Mouse (Mus musculus): ENCODE data around the gene Cacna1s. TPM values are rescaled to one million over a fixed set of nuclear protein-coding genes. Genes with fewer than 3 reads are reported as not detected.

Cacna1s gene
- polyA plus RNA-seq, 1 experiment from 2014 or later: 0.10 TPM

DNA sequence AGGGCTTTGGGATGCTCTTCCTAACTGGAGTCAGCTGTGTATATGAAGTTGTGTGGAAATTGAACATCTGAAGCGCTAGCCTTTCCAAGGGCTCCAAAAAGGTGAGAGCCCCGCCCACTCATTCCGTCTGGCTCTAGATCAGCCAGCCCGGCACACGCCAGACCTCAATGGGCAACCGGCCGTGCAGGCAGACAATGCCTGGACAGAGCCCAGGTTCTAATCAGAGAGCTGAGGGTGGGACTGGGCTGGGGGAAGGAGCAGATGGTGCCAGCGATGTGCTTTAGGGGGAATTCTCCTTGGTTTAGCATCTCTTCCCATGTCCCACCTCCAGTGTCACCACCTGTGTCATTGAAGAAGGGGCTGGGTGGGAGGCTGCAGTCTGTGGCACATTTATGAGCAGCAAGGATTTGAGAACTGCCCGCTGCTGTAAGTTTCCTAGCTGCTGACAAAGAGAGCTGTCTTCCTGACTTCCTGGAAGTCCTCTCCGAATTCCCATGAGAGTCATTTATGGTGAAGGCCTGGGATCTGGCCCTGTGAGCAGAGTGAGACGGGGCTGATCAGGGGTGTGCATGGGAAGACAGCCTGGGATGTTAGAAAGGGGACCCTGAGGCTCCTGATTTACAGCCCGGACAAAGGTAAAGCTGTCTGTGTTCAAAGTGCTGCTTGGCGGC lies 81.2 kb downstream of the Cacna1s start:
- H3K4me3 ChIP-seq: no peak overlapping the region

GRCm38 (mm10) chr1:136134547-136134946 lies 82.0 kb downstream of the Cacna1s start:
- no peaks in the 10 kb centered on the region for H3K36me3 ChIP-seq
- no peaks in the 10 kb centered on the region for H3K9me3 ChIP-seq
- H3K27ac ChIP-seq: no peak overlapping the region
- no peak for ATAC-seq (ENCODE audit: borderline replicate concordance, extremely low read depth, low FRiP score, low TSS enrichment)
- 59% methylated on average over 2 of the region's 2 CpGs for WGBS
- H3K4me3 ChIP-seq: no peak overlapping the region
- H3K9ac ChIP-seq: no peak overlapping the region
- no peak overlapping the region for H3K4me2 ChIP-seq
- peaks cover 11% of the 10 kb centered on the region; the same call in 1 of the 2 replicates for H3K27me3 ChIP-seq
- H3K4me1 ChIP-seq: peaks cover 96% of the 10 kb centered on the region

More for the DNA sequence above, 81.2 kb downstream of the Cacna1s start:
- no peak for ATAC-seq (ENCODE audit: borderline replicate concordance, extremely low read depth, low FRiP score, low TSS enrichment)
- WGBS: 43% methylated on average over 13 of the region's 13 CpGs
- H3K27ac ChIP-seq: no peak overlapping the region
- peaks cover 11% of the 10 kb centered on the region; the same call in 1 of the 2 replicates for H3K27me3 ChIP-seq
- peak overlapping the region; percentile 100 for H3K4me2 ChIP-seq
- no peak overlapping the region for H3K9ac ChIP-seq
- peaks cover 96% of the 10 kb centered on the region for H3K4me1 ChIP-seq
- no peaks in the 10 kb centered on the region for H3K9me3 ChIP-seq
- no peaks in the 10 kb centered on the region for H3K36me3 ChIP-seq

DNA sequence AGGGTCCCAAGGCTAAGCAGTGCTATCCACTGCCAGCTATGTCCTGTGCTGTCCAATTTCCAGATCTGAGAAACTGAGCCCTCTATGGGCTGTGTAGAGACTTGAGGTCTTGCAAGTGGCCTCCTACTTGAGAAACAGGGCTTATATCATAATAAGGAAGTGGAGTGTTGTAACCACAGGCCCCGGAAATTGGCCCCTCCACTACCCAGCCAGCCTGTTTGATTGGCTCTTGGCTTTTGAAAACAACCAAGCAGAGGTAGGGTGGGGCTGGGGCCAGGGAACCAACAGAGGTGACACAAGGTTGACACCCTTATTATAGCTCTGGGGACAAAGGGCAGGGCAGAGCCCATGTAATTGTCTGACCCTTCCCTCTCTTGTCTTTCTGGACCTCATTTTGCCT lies 82.5 kb downstream of the Cacna1s start:
- Histone ChIP-seq H3K4me2 (no peak overlapping the region), H3K4me3 (no peak overlapping the region), H3K9ac (no peak overlapping the region), H3K4me1 (peaks cover 96% of the 10 kb centered on the region), H3K27me3 (peaks cover 11% of the 10 kb centered on the region; the same call in 1 of the 2 replicates), H3K27ac (0 out of 2 replicates have a peak overlapping the region, but pooled peaks have one; percentile 8), H3K9me3 (no peaks in the 10 kb centered on the region), H3K36me3 (no peaks in the 10 kb centered on the region)
- no peak for ATAC-seq (ENCODE audit: borderline replicate concordance, extremely low read depth, low FRiP score, low TSS enrichment)
- WGBS: 22% methylated on average over 1 of the region's 1 CpGs

DNA sequence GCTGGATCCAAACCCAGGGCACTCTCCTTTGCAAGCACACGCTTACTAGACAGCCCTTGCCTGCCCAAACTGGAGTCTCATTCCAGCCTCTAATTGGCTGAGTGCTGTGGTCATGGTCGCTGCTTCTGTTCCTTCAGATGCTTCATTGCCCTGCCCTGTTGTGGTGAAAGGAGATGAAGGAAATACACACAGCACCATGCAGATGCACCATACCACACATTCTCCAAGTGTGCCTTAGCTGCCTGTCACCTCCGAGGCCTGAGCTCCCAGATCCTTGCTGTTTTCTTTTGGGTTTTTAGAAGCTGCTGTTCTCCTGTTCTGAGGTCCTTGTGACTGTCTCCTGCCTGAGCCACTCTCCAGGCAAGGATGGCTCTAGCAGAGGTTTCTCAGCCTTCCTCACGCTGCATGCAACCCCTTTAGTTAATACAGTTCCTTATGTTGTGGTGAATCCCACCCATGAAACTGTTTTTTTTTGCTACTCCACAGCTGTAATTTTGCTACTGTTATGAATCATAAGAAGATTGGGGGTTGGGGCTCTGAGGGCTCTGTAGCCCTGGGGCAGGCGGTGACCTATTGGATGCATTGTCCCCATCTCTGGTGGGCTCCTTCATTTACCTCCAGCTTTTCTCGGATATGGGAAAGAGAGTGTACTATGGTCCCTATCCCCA lies 83.4 kb downstream of the Cacna1s start:
- Histone ChIP-seq H3K9me3 (no peaks in the 10 kb centered on the region), H3K27ac (peak overlapping the region; percentile 80), H3K4me1 (peaks cover 95% of the 10 kb centered on the region), H3K4me2 (peak overlapping the region; percentile 22; the same call in 1 of the 2 replicates), H3K36me3 (no peaks in the 10 kb centered on the region), H3K4me3 (no peak overlapping the region), H3K27me3 (peaks cover 11% of the 10 kb centered on the region; the same call in 1 of the 2 replicates), H3K9ac (no peak overlapping the region)
- ATAC-seq (ENCODE audit: borderline replicate concordance, extremely low read depth, low FRiP score, low TSS enrichment): no peak
- WGBS: 60% methylated on average over 6 of the region's 6 CpGs

DNA sequence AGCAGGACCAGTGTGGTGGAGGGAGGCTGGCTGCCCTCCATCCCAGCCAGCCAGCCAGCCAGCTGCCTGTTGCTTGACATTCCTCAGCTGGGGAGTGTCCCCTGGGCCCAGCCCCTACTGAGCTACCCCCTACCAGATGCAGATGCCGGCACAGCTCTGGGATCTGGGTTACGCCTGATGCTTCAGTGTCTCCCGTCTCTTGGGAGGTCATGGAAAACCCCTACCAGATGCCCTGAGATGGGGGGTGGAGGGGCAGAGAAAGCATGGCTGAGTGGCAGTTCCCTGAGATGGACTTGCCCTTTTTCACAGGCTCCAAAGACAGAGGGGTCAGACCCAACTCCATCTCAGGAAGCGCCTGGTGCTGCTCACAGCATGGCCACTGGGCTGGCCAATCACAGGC lies 84.0 kb downstream of the Cacna1s start:
- ATAC-seq (ENCODE audit: borderline replicate concordance, extremely low read depth, low FRiP score, low TSS enrichment): peak; percentile 68; the same call in 1 of the 2 replicates
- peak overlapping the region; percentile 80 for H3K27ac ChIP-seq
- 47% methylated on average over 4 of the region's 4 CpGs for WGBS
- no peak overlapping the region for H3K4me3 ChIP-seq
- no peaks in the 10 kb centered on the region for H3K36me3 ChIP-seq
- peak overlapping the region; percentile 22; the same call in 1 of the 2 replicates for H3K4me2 ChIP-seq
- H3K4me1 ChIP-seq: peaks cover 97% of the 10 kb centered on the region
- peaks cover 11% of the 10 kb centered on the region; the same call in 1 of the 2 replicates for H3K27me3 ChIP-seq
- no peak overlapping the region for H3K9ac ChIP-seq
- no peaks in the 10 kb centered on the region for H3K9me3 ChIP-seq

- WGBS: 30% methylated on average over 7 of the region's 7 CpGs
- Histone ChIP-seq H3K27ac (peak overlapping the region; percentile 80), H3K4me1 (peaks cover 97% of the 10 kb centered on the region), H3K9ac (no peak overlapping the region), H3K9me3 (no peaks in the 10 kb centered on the region), H3K4me2 (peak overlapping the region; percentile 22; the same call in 1 of the 2 replicates), H3K27me3 (peaks cover 8% of the 10 kb centered on the region; the same call in 1 of the 2 replicates), H3K4me3 (no peak overlapping the region), H3K36me3 (no peaks in the 10 kb centered on the region)
- ATAC-seq (ENCODE audit: borderline replicate concordance, extremely low read depth, low FRiP score, low TSS enrichment): no peak
Observed at GRCm38 (mm10) chr1:136137071-136137531, 84.6 kb downstream of the Cacna1s start.

- H3K36me3 ChIP-seq: no peaks in the 10 kb centered on the region
- H3K4me1 ChIP-seq: peaks cover 97% of the 10 kb centered on the region
- no peaks in the 10 kb centered on the region for H3K9me3 ChIP-seq
- H3K27ac ChIP-seq: peak overlapping the region; percentile 80
- no peak overlapping the region for H3K4me3 ChIP-seq
- peaks cover 4% of the 10 kb centered on the region; the same call in 1 of the 2 replicates for H3K27me3 ChIP-seq
- WGBS: 0% methylated on average over 4 of the region's 4 CpGs
- H3K4me2 ChIP-seq: peak overlapping the region; percentile 22; the same call in 1 of the 2 replicates
- H3K9ac ChIP-seq: no peak overlapping the region
- ATAC-seq (ENCODE audit: borderline replicate concordance, extremely low read depth, low FRiP score, low TSS enrichment): peak; percentile 7; the same call in 1 of the 2 replicates
Observed at GRCm38 (mm10) chr1:136137575-136137974, 85.0 kb downstream of the Cacna1s start.

DNA sequence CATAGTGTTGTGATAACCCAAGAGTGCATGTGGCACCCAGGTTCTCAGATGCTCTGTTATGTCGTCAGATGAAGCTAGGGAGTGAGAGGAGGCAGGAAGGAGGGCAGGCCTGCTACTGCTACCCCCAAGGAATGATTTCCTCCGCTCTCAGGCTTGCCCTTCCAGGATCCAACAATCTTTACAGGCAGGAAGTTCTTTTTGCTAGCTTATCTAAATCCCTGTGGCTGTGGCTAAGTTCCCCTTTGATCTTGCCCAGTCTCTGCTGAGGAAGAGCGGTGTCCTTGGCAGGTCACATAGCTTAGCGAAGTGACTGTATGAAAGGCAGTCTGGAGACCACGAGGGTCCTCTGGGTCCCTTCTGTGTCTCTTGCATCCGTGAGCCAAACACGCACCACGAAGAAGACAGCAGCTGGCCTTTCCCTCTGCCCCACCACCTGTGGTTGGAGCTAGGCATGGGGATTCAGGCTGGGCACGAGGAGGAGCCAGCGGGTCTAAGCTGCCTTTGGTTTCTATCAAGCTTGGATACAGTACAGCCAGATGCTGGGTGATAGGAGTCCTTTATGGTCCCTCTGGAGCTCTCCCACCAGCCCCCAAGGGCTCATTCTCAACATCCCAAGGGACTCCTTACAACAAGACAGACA lies 85.8 kb downstream of the Cacna1s start:
- Histone ChIP-seq H3K27me3 (no peaks in the 10 kb centered on the region), H3K4me3 (no peak overlapping the region), H3K9ac (no peak overlapping the region), H3K9me3 (no peaks in the 10 kb centered on the region), H3K36me3 (no peaks in the 10 kb centered on the region), H3K4me1 (peaks cover 91% of the 10 kb centered on the region), H3K27ac (peak overlapping the region; percentile 80), H3K4me2 (peak overlapping the region; percentile 13; the same call in 1 of the 2 replicates)
- ATAC-seq (ENCODE audit: borderline replicate concordance, extremely low read depth, low FRiP score, low TSS enrichment): no peak
- 32% methylated on average over 10 of the region's 10 CpGs for WGBS

- peak overlapping the region; percentile 93 for H3K4me2 ChIP-seq
- ATAC-seq (ENCODE audit: borderline replicate concordance, extremely low read depth, low FRiP score, low TSS enrichment): peak; percentile 35; the same call in 1 of the 2 replicates
- H3K27me3 ChIP-seq: no peaks in the 10 kb centered on the region
- H3K4me1 ChIP-seq: peaks cover 73% of the 10 kb centered on the region
- peak overlapping the region; percentile 83 for H3K27ac ChIP-seq
- peak overlapping the region; percentile 54 for H3K4me3 ChIP-seq
- no peaks in the 10 kb centered on the region for H3K36me3 ChIP-seq
- 1% methylated on average over 32 of the region's 32 CpGs for WGBS
- H3K9me3 ChIP-seq: no peaks in the 10 kb centered on the region
- H3K9ac ChIP-seq: peak overlapping the region; percentile 61
Observed at GRCm38 (mm10) chr1:136139990-136140640, 87.6 kb downstream of the Cacna1s start.

DNA sequence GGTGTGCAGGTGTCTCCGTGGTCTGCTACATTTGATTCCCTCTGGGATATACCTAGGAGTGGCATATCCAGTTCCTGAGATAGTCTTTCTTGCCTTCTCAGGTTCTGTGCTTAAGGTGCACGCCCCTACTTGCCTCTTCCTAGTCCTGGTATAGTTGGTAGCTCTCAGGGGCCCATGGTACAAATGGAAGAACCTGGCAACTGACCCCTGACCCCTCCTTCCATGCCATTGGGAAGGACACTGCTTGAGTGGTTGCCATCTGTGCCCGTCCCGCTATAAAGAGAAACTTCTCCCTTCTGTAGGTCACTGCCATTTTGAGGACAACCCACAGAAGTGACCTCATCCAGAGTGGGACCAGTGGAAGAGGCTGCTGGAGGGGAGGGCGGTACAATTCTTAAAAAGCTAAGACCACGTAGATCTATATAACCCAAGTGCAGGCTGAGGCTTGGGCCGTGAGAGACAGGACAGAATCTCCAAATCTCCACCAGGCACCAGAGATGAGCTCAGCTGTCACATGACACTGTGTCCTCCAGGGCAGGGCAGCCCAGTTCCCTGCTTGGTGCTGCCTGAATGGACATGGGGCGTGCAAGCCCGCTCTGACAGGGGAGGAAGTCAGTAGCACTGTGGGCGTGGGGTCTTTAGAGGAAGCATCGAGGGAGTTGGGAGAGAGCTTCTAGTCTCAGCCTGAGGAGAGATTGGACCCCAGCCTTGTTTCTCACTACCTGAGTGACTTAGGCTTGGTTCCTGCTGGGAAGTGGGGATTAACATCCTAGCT lies 88.8 kb downstream of the Cacna1s start:
- Histone ChIP-seq H3K4me3 (no peak overlapping the region), H3K27ac (no peak overlapping the region), H3K9me3 (no peaks in the 10 kb centered on the region), H3K4me2 (no peak overlapping the region), H3K27me3 (no peaks in the 10 kb centered on the region), H3K4me1 (peaks cover 60% of the 10 kb centered on the region), H3K36me3 (no peaks in the 10 kb centered on the region), H3K9ac (no peak overlapping the region)
- no peak for ATAC-seq (ENCODE audit: borderline replicate concordance, extremely low read depth, low FRiP score, low TSS enrichment)
- 83% methylated on average over 11 of the region's 11 CpGs for WGBS

DNA sequence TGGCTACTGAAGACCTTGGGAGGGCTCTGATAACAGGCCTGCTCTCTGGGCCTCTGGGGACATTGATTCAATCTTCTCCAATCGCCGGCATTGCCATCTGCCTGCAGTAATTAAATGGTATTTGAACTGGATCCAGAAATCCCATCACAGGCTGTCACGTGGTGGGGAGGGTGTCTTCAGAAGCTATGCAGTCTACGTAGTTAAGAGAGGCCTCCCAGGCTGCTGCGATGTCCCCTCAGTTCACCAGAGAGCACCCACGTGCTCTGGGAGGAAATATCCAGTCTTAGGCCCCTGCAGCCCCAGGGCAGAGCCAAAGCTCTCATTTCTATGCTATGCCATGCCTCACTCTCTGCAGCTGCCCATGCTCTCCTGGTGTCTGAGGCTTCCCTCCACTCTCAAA lies 89.8 kb downstream of the Cacna1s start:
- peak; percentile 40; the same call in 1 of the 2 replicates for ATAC-seq (ENCODE audit: borderline replicate concordance, extremely low read depth, low FRiP score, low TSS enrichment)
- no peaks in the 10 kb centered on the region for H3K27me3 ChIP-seq
- peaks cover 51% of the 10 kb centered on the region for H3K4me1 ChIP-seq
- no peak overlapping the region for H3K4me3 ChIP-seq
- H3K4me2 ChIP-seq: no peak overlapping the region
- H3K9ac ChIP-seq: no peak overlapping the region
- no peaks in the 10 kb centered on the region for H3K9me3 ChIP-seq
- H3K27ac ChIP-seq: no peak overlapping the region
- WGBS: 29% methylated on average over 6 of the region's 6 CpGs
- no peaks in the 10 kb centered on the region for H3K36me3 ChIP-seq
